Mouse (Mus musculus): ENCODE measurements around the gene Cd3eap. TPM values are rescaled to one million over a fixed set of nuclear protein-coding genes. Genes with fewer than 3 reads are reported as not detected.

Cd3eap gene
- polyA plus RNA-seq, 1 experiment from 2014 or later = 28.0 TPM

DNA sequence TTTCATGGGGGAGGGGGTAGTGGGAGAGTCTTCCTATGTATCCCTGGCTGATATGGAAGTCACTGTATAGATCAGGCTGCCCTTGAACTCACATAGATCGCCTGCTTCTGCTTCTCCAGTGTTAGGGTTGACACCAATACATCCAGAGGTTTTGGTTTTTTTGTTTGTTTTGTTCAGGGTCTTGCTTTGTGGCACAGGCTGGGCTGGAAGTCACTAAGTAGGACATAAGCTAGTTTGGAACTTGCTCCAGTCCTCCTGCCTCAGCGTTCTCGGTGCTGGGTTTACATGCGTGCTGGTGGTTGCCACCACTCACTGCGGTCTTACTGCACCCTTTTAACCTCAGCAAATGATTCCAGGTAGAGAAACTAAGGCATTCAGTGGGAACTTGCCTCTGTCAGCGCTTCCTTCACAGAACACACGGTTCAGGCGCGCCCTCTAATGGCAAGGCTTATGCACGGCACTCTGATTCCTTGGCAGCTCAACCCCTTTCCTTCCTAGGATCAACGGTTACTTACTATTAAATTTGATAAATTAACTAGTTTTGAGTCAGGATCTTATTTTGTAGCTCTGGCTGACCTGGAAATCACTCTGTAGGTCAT, 16.0 kb downstream of the Cd3eap start:
- no peak overlapping the region for H3K9ac ChIP-seq

DNA sequence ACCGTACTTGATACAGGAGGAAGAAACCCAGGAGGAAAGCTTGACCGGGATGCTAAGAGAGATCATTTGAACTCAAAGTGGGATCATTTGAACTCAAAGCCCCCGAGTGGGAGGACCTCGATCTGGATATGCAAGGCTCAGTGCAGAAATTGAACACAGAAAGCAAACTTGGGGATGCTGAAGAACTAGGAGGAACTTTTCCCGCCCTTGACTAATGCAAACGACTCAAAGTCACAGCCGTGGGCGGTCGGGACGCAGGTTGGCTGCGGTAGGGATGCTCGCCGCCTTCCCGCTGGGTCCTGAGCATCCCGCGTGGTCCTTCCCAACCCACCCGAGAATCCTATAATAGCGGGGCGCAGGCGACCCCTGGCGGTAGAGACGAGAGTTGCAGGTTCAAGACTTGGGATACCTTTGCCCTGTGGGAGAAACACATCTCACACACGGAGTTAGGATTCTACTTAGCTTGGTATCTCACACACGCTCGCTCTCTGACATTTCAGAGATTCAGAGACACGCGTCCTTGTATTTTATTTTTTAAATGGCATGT, 16.7 kb downstream of the Cd3eap start:
- no peak for ATAC-seq (ENCODE audit: insufficient number of reproducible peaks, insufficient read depth, low FRiP score, low TSS enrichment)
- peaks cover 35% of the 10 kb centered on the region for H3K4me1 ChIP-seq
- peak overlapping the region; percentile 63 for H3K9ac ChIP-seq
- no peaks in the 10 kb centered on the region for H3K36me3 ChIP-seq
- WGBS = under 1% methylated on average over 27 of the region's 27 CpGs
- H3K4me3 ChIP-seq = peak overlapping the region; percentile 50
- H3K4me2 ChIP-seq (replicated peaks) = peak overlapping the region; percentile 95
- no peaks in the 10 kb centered on the region for H3K9me3 ChIP-seq
- peaks cover 17% of the 10 kb centered on the region for H3K27me3 ChIP-seq
- H3K27ac ChIP-seq = no peak overlapping the region

More for the DNA sequence above, 16.0 kb downstream of the Cd3eap start:
- peak overlapping the region; percentile 95 for H3K4me2 ChIP-seq (replicated peaks)
- peaks cover 17% of the 10 kb centered on the region for H3K27me3 ChIP-seq
- ATAC-seq (ENCODE audit: insufficient number of reproducible peaks, insufficient read depth, low FRiP score, low TSS enrichment) = no peak
- no peaks in the 10 kb centered on the region for H3K9me3 ChIP-seq
- WGBS = 2% methylated on average over 11 of the region's 11 CpGs
- H3K36me3 ChIP-seq = peaks cover 5% of the 10 kb centered on the region
- no peak overlapping the region for H3K27ac ChIP-seq
- no peak overlapping the region for H3K4me3 ChIP-seq
- H3K4me1 ChIP-seq = peaks cover 35% of the 10 kb centered on the region

DNA sequence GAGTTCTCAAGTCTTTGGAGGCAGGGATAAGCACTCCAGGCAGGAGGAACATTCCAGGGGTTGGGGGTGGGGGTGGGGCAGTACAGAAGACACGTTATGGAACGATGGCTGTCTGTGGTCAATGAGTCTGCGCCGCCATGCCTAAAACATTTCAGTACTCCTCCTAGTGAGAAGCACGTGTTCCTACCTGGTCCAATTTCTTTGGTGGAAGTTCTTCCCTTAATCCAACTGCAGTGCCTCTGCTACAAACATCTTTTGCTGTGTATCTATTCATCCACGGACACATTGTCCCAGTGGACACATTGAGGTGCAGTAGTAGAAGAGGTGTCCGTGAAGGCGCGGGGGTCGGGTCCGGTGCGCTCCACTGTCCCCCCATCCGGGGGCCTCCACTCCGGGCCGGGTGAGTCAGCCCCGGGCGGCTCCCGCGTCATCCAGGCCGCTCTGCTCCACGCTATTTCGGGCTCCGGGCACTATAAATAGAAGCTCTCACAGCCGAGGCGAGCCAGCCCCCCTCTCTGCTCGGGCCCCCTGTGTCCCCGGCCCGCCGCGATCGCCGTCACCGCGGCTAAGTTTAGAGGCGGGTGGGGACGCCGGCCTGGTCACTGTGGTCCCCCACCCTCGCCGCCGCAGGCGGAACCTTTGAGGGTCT, 17.4 kb downstream of the Cd3eap start:
- H3K27ac ChIP-seq = no peak overlapping the region
- under 1% methylated on average over 41 of the region's 41 CpGs for WGBS
- no peak for ATAC-seq (ENCODE audit: insufficient number of reproducible peaks, insufficient read depth, low FRiP score, low TSS enrichment)

DNA sequence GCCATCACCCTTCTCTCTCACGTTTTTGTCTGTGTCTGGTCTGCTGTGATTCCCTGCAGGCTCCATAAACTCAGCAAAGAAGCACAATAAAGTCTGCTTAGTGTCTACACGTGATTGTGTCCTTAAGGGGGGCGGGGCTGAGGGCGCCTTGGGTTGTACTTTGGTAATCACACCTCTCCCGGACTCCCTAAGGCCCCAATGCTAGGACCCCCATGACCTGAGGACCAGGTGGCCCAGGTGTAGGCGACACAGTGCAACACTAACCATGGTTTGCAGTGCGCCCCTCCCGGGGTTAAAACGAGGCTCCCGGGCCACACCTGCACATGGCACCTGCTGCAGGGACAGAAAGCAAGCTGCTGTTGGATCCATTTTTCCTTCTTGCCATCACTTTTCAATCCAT, 18.0 kb downstream of the Cd3eap start:
- Histone ChIP-seq H3K9ac (no peak overlapping the region), H3K27ac (no peak overlapping the region), H3K27me3 (peaks cover 17% of the 10 kb centered on the region), H3K4me3 (peak overlapping the region; percentile 50; the same call in 1 of the 2 replicates), H3K9me3 (no peaks in the 10 kb centered on the region), H3K4me2 (replicated peaks) (peak overlapping the region; percentile 95), H3K4me1 (peaks cover 30% of the 10 kb centered on the region), H3K36me3 (no peaks in the 10 kb centered on the region)
- ATAC-seq (ENCODE audit: insufficient number of reproducible peaks, insufficient read depth, low FRiP score, low TSS enrichment) = no peak
- 26% methylated on average over 10 of the region's 10 CpGs for WGBS

More for the DNA sequence above, 17.4 kb downstream of the Cd3eap start:
- Histone ChIP-seq H3K4me1 (peaks cover 35% of the 10 kb centered on the region), H3K36me3 (no peaks in the 10 kb centered on the region), H3K9ac (peak overlapping the region; percentile 63), H3K4me3 (peak overlapping the region; percentile 50), H3K27me3 (peaks cover 17% of the 10 kb centered on the region), H3K4me2 (replicated peaks) (peak overlapping the region; percentile 95), H3K9me3 (no peaks in the 10 kb centered on the region)

DNA sequence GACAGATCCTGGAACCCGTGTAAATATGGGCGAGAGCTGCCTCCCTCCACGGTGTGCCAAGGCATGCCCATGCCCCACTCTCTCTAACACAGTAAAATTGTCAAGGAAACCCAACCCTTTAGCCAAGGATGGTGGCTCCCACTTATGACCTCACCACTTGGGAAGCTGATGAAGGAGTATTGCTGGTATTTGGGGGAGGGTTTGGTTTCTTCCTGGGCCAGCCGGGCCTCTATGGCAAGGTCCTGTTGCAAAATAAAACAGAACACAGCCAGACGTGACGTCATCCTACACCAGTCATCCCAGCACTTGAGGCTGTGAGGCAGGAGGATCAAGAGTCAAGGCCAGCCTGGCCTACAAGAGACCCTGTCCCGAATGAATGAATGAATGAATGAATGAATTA, 20.7 kb downstream of the Cd3eap start:
- H3K9ac ChIP-seq = no peak overlapping the region
- H3K4me1 ChIP-seq = peaks cover 23% of the 10 kb centered on the region
- no peaks in the 10 kb centered on the region for H3K9me3 ChIP-seq
- H3K4me3 ChIP-seq = no peak overlapping the region
- H3K36me3 ChIP-seq = no peaks in the 10 kb centered on the region
- no peak for ATAC-seq (ENCODE audit: insufficient number of reproducible peaks, insufficient read depth, low FRiP score, low TSS enrichment)
- H3K4me2 ChIP-seq (replicated peaks) = no peak overlapping the region
- H3K27ac ChIP-seq = no peak overlapping the region
- WGBS = 65% methylated on average over 7 of the region's 7 CpGs
- H3K27me3 ChIP-seq = peaks cover 17% of the 10 kb centered on the region

DNA sequence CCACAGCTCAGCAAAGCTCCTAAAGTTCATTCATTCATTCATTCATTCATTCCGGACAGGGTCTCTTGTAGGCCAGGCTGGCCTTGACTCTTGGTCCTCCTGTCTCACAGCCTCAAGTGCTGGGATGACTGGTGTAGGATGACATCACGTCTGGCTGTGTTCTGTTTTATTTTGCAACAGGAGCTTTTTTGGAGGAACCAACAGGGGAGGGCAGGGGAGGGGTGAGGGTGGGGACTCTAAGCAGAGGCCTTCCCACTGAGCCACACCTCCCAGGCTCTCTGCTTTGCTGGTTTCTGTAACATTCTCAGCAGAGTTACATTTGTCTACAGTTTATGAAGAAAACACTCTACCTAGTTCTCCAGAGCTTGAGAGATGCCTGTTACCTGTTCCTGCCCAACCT, 21.2 kb downstream of the Cd3eap start:
- no peaks in the 10 kb centered on the region for H3K9me3 ChIP-seq
- H3K4me3 ChIP-seq = no peak overlapping the region
- no peak for ATAC-seq (ENCODE audit: insufficient number of reproducible peaks, insufficient read depth, low FRiP score, low TSS enrichment)
- no peak overlapping the region for H3K9ac ChIP-seq
- H3K4me1 ChIP-seq = peaks cover 22% of the 10 kb centered on the region
- no peaks in the 10 kb centered on the region for H3K36me3 ChIP-seq
- no peak overlapping the region for H3K27ac ChIP-seq
- H3K27me3 ChIP-seq = peaks cover 17% of the 10 kb centered on the region
- 50% methylated on average over 2 of the region's 2 CpGs for WGBS
- no peak overlapping the region for H3K4me2 ChIP-seq (replicated peaks)

DNA sequence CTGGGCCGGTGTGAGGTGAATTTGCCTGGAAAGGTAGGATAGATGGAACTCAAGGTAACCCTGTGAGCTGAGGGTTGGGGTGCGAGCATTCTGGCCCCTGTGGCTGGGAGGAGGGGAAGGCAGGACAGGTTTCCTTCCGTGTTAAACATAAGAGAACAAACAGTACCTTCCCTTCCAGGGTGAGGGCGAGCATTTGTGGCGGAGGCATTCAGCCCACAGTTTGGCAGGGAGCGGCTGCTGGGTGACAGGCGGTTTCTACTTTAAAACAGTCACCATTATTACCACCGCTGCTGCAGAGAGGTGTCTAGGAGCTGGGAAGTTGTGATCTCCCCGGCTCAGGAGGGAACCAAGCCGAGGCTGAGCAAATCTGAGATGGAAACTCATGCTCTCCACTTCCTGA, 22.2 kb downstream of the Cd3eap start:
- no peak overlapping the region for H3K4me3 ChIP-seq
- no peaks in the 10 kb centered on the region for H3K9me3 ChIP-seq
- H3K4me2 ChIP-seq (replicated peaks) = no peak overlapping the region
- WGBS = 59% methylated on average over 10 of the region's 10 CpGs
- peaks cover 12% of the 10 kb centered on the region for H3K27me3 ChIP-seq
- H3K9ac ChIP-seq = no peak overlapping the region
- no peaks in the 10 kb centered on the region for H3K36me3 ChIP-seq
- no peak overlapping the region for H3K27ac ChIP-seq
- peaks cover 17% of the 10 kb centered on the region for H3K4me1 ChIP-seq
- ATAC-seq (ENCODE audit: insufficient number of reproducible peaks, insufficient read depth, low FRiP score, low TSS enrichment) = no peak

DNA sequence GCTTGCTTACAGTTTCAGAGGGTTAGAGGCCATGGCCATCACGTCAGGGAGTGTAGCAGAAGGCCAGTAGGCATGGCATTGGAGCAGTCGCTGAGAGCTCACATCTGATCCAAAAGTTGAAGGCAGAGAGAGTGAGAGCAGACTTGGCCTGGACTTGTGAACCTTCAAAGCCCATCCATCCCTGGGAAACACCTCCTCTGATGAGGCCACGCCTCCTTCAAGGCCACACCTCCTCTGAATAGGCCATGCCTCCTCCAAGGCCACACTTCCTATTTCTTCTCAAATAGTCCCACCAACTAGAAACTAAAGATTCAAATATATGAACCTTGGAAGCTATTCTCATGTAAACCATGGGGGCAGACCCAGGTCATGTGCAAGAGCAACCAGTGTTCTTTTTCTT, 23.7 kb downstream of the Cd3eap start:
- H3K4me1 ChIP-seq = peaks cover 6% of the 10 kb centered on the region
- H3K4me2 ChIP-seq (replicated peaks) = no peak overlapping the region
- ATAC-seq (ENCODE audit: insufficient number of reproducible peaks, insufficient read depth, low FRiP score, low TSS enrichment) = no peak
- H3K4me3 ChIP-seq = no peak overlapping the region
- no peaks in the 10 kb centered on the region for H3K9me3 ChIP-seq
- no peaks in the 10 kb centered on the region for H3K27me3 ChIP-seq
- H3K27ac ChIP-seq = no peak overlapping the region
- H3K9ac ChIP-seq = no peak overlapping the region
- H3K36me3 ChIP-seq = no peaks in the 10 kb centered on the region
- WGBS = 47% methylated on average over 3 of the region's 3 CpGs

DNA sequence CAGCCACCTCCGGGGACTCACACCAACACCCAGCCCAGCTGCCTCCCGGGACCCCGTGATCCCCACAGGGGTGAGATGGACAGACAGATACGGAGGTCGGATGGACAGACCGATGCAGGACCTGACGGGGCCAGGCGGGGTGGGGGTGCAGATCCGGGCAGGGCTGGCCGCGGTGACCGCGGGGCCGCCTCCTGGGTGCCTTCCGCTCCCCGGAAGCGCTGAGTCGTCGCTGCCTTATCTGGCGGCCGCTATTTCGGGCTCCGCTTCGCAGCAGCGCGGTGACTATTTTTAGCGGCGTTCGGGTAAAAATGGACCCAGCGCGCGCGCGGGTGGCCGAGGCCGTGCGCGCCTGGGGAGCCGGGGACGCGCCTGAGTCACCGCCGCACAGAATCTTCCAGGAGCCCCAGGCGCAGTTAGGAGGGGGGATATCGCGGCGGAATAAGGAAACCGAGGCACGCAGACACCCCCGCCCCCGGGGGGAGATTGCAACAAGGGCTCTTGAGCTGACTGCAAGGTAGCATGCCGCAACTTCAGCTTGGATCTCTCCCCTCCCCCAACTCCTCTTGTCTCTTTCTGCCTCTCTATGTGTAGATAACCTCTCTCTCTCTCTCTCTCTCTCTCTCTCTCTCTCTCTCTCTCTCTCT, 26.5 kb downstream of the Cd3eap start:
- peak overlapping the region; percentile 73 for H3K9ac ChIP-seq
- H3K36me3 ChIP-seq = no peaks in the 10 kb centered on the region
- no peak for ATAC-seq (ENCODE audit: insufficient number of reproducible peaks, insufficient read depth, low FRiP score, low TSS enrichment)
- WGBS = under 1% methylated on average over 52 of the region's 52 CpGs
- H3K27me3 ChIP-seq = no peaks in the 10 kb centered on the region
- H3K4me2 ChIP-seq (replicated peaks) = peak overlapping the region; percentile 71
- peaks cover 6% of the 10 kb centered on the region for H3K4me1 ChIP-seq
- H3K4me3 ChIP-seq = peak overlapping the region; percentile 61
- no peak overlapping the region for H3K27ac ChIP-seq
- no peaks in the 10 kb centered on the region for H3K9me3 ChIP-seq

DNA sequence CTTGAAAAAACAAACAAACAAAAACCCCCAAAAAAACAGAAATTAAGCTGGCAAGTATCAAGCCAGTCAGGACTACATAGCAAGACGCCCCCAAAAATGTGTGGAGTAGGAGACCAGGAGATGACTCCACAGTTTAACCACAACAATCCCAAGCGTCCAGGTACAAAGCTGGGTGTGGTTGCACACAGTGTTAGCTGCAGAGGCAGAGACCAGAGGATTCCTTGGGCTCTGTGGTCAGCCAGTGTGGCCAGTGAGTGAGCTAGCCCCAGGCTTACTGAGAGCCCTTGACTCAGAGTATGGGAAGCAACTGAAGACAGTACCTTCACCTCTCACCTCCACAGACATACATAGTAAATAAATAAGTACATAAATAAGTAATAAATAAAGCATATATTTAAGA, 27.4 kb downstream of the Cd3eap start:
- peak; percentile 30; the same call in 1 of the 2 replicates for ATAC-seq (ENCODE audit: insufficient number of reproducible peaks, insufficient read depth, low FRiP score, low TSS enrichment)
- H3K27me3 ChIP-seq = no peaks in the 10 kb centered on the region
- no peak overlapping the region for H3K9ac ChIP-seq
- H3K9me3 ChIP-seq = no peaks in the 10 kb centered on the region
- no peak overlapping the region for H3K4me2 ChIP-seq (replicated peaks)
- WGBS = 43% methylated on average over 2 of the region's 2 CpGs
- H3K36me3 ChIP-seq = no peaks in the 10 kb centered on the region
- peaks cover 14% of the 10 kb centered on the region for H3K4me1 ChIP-seq
- H3K27ac ChIP-seq = no peak overlapping the region
- H3K4me3 ChIP-seq = no peak overlapping the region

DNA sequence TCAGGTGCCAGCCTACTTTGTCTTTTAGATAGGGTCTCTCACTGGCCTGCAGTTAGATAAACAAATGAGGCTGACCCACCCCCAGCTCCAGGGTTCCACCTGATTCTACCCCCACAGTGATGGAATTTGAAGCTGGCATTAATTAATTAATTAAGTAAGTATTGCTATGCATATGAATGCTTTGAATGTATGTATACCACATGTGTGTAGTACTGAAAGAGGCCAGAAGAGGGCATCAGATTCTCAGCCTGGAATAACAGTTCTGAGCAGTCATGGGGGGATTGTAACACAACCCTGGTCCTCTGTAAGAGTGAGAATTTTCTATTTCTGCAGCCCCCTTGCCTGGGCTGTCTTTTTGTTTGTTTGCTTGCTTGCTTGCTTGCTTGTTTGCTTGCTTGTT, 30.9 kb downstream of the Cd3eap start:
- ATAC-seq (ENCODE audit: insufficient number of reproducible peaks, insufficient read depth, low FRiP score, low TSS enrichment) = no peak
- 0 out of 2 replicates have a peak, but pooled peaks cover 5% of the 10 kb centered on the region for H3K27me3 ChIP-seq

More for the DNA sequence above, 30.9 kb downstream of the Cd3eap start:
- no peak overlapping the region for H3K4me3 ChIP-seq
- H3K36me3 ChIP-seq = no peaks in the 10 kb centered on the region
- no peak overlapping the region for H3K27ac ChIP-seq
- H3K9me3 ChIP-seq = no peaks in the 10 kb centered on the region
- H3K9ac ChIP-seq = no peak overlapping the region
- peaks cover 16% of the 10 kb centered on the region for H3K4me1 ChIP-seq
- H3K4me2 ChIP-seq (replicated peaks) = no peak overlapping the region
